Mouse (Mus musculus) thymus, postnatal 4 days (tissue): ENCODE data around the gene P4htm.
"Not testable (repeated sequence)": the region's sequence is repeated elsewhere in the genome, so short reads cannot be mapped to it uniquely, and the experiment has no call there.

Experiments used
- DNase-seq: peaks from one replicate; pipeline ENCODE4 v3.0.0; 2021

P4htm gene

DNA sequence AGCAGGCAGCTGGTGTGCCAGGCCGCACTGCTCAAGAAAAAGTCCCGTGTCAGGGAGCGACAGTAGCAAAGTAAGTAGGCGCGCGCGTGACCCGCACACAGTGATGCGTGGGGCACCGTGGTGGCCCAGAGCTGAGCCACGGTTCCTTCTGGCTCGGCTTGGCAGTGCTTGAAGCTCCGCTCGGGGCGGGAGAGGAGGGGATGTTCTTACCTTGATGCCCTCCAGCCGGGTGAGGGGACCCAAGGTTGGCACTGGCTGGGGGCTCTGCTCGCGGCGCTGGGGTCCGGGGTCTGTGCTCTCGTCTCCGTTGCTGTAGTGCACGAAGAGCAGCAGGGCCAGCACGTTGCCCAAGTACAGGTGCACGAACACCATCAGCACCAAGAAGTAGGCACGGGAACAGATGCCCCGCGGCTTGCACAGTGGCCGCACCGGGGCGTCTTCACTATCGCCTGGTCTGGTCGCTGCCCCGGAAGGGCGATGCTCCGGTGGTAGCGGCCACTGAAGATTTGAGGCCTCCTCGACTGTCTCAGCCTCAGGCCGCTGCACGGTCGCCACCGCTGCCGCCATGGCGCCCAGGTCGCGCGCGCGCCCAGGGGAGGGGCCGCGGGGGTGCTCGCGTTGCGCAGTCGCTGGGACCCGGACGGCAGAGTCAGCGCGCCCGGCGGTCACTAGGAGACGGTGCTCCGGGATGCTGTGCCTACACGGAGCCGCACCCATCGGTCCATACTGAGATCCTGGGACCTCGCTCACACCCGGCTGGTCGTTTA lies at the start of gene P4htm:
P4htm (minus strand) TSS at position 670 of the 767 bp plus-strand sequence.
- DNase-seq: peak; percentile 78

DNA sequence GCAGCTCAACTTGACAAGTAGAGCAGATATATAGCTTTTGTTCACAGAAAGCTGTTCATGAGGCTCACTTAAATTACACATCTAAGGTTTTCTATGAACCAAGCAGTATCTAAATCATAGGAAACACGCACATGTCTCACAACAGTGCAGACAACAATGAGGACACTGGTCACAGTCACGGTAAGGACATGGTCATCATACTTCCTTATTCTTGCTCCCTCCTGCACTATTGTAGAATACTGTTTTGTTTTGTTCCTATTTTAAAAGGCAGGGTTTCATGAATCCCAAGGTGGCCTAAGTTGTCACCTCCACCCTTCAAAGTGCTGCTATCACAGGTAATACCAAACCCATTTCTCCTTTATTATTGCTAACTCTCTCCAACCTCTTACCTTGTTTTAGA lies 42.4 kb upstream of the P4htm start:
- DNase-seq: no peak

GRCm38 (mm10) chr9:108635415-108635814 lies 37.9 kb upstream of the P4htm start:
- no peak for DNase-seq

DNA sequence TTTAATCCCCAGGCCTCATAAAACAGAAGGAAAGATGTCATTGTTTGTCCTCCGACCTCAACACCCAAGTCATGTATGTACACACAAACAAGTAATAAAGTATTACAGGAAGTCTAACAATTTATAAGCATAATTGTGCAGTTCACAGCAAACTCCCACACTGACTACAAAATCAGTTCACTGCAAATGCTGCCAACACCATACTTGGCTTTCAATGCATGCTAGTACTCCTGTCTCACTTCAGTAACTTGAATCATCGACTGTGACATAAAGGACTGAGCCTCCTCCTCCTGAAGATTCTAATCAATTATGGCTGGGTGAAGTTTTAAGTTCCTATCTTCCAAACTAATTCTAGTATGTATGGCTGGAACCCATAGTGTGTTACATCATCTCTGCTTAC lies 36.4 kb upstream of the P4htm start:
- no peak for DNase-seq

- no peak for DNase-seq
Observed at GRCm38 (mm10) chr9:108632375-108632774, 34.9 kb upstream of the P4htm start.

GRCm38 (mm10) chr9:108631631-108632256 lies 34.3 kb upstream of the P4htm start:
- no peak for DNase-seq

DNA sequence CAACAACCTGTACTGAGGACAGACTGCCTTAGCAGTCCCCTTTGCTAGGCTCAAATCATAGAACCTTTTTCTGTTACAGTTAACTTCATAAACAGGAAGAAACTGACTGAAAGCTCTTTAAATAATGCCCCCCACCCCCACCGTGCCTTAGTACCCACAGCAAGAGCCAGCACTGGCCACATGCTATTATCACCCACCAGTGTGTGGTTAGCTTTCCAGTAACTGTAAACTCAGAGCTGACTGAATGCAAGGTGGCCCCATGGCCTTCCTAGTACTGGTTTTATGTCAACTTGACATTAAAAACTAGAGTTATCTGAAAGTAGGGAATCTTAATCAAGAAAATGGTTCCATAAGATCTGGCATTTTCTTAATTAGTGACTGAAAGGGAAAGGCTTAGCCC lies 33.2 kb upstream of the P4htm start:
- DNase-seq: no peak

- DNase-seq: no peak
Observed at GRCm38 (mm10) chr9:108628141-108628540, 30.7 kb upstream of the P4htm start.

DNA sequence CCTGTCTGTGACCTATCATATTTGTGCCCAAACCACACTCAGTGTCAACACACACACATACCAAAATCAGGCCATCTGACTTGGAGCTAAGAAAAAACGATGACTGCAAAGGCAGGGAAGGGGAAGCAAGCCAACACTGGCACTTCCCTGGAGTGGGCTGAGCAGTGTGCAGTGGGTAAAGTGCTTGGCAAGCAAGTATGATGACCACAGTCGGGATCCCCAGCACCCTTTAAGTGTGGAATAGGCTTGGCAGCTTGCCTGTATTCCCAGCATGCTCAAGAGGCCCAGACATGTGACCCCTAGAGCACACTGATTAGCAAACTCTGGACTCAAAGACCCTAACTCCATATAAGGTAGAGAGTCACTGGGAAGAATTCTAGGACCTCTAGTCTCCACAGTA lies 29.0 kb upstream of the P4htm start:
- DNase-seq: no peak

DNA sequence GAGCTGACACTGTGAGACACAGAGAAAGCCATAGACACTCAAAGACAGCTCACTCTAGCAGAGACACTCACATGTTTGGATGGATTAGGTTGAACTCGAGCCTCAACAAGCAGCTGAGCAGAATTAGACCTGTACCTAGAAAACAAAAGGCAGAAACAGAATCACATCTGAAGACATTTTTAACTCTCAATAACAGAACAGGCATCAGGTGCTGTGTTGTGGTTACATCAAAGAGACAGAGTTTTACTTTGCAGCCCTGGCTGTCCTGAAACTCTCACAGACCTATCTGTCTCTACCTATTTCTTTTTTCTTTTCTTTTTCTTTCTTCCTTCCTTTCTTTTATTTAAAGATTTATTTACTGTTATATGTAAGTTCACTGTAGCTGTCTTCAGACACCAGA lies 19.8 kb upstream of the P4htm start:
- no peak for DNase-seq

- DNase-seq: no peak
Observed at GRCm38 (mm10) chr9:108611488-108611887, 14.0 kb upstream of the P4htm start.

- DNase-seq: no peak
Observed at GRCm38 (mm10) chr9:108608889-108609288, 11.4 kb upstream of the P4htm start.

GRCm38 (mm10) chr9:108607929-108608328 lies 10.5 kb upstream of the P4htm start:
- DNase-seq: not testable (repeated sequence)

DNA sequence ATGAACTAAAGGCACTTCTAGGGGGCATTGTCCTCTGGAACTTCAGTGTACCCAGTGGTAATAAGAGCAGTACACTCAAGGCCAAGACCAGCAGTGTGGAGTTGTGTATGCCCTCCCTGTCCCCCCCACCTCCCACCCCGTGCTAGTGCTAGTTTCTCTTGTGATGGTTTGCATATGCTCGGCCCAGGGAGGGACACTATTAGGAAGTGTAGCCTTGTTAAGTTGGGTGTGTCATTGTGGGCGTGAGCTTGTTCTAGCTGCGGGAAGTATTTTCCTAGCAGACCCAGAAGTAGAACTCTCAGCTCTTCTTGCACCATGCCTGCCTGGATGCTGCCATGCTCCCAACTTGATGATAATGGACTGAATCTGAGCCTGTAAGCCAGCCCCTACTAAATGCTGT lies 4.5 kb upstream of the P4htm start:
- no peak for DNase-seq

DNA sequence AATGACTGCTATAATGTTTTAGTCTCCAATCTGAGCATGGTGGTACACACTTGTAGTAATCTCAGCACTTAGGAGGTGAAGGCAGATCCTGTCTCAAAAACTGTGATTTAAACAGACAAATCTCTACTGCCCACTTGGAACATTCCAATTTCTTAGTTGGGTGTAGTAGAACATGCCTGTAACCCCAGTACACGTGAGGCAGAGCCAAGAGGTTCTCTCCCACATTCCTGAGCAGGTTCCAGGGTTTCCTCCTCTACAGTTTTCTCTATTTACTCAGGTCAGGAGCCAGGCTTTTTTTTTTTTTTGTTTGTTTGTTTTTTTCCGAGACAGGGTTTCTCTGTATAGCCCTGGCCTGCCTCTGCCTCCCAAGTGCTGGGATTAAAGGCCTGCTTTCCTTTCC lies 2.5 kb upstream of the P4htm start:
- DNase-seq: no peak

DNA sequence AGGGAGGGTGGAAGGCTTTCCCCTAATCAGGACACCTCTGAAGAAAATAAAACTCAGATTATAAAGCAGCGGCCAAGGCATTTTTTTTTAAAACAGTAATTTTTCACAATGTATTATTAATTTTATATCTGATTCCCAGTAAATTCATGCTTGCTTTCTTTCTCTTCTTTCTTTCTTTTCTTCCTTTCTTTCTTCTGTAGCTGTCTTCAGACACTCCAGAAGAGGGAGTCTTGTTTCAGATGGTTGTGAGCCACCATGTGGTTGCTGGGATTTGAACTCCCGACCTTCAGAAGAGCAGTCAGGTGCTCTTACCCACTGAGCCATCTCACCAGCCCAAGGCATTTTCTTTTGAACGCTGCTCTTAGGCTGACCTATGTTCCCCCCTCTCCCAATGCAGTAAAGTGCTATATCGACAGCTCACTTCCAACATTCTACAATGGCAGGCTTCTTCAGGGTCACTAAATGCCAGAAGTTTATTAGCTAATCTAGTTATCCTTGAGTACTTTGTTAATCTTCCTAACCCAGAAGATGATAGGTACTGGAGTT lies 1.6 kb upstream of the P4htm start:
- no peak for DNase-seq

DNA sequence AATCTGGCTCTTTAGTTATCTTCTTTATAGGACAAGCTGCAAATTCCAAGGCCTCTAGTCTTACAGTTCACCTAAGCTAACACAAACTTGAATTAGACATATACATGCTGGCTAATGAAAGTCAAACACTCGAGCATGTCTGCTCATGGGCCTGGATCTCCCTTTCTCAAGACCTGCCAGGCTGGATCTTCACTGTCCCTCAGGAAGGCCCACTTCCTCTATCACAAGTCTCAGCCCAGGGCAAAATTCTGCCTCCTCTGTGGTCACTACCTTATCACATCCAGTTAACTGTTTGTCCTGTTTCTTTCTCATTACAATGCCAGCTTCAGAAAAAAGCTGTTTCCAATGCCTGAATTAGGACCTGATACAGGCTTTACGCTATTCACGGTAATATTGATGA lies 3.1 kb downstream of the P4htm start:
- DNase-seq: no peak

DNA sequence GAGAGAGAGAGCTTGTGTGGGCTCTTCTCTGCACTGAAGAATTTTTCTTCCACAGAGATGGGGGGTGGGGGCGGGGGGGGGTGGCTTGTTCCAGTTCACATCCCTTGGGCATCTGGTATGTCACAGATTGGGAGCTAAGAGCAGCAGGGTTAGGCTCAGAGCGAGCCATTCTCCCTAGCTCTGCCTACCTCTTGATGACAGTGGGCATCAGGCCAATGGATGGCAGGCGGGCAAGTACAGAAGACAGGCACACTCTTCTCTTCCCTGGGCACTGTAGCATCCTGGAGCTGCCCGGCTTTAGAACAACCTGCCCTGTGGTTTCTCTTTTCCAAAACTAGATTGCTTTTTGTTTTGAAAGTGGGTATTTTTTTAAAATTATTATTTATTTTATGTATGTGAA lies 6.0 kb downstream of the P4htm start:
- no peak for DNase-seq

GRCm38 (mm10) chr9:108589229-108589628 lies 8.2 kb downstream of the P4htm start:
- DNase-seq: peak; percentile 52

DNA sequence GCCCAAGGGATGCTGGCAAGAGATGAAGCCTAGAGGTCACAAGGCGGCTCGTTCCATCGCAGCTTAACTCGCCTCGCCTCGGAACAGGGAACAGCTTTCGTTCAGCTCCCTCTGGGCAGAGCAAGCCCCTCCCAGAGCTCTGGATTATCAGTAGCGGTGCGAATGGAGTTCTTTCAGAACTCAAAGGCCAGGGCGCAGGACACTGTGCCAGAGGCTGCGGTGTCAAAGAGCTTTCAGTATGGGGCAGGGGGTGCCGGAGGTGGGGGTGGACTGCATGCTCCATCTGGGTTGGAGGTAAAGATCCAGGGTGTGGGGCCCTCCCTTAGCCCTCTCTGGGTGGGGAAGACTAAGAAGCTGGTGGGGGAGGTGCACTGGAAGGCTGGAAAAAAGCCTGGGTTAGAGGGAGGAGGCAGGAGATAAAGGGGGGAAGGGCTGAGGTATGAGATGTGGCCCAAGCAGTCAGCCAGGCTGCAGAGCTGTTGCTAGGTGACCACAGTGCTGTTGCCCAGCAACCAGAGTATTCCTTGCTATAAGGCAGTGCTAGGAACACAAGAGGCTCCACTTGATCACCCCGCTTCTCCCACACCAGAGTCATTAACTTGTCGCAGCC lies 9.8 kb downstream of the P4htm start:
- DNase-seq: no peak

DNA sequence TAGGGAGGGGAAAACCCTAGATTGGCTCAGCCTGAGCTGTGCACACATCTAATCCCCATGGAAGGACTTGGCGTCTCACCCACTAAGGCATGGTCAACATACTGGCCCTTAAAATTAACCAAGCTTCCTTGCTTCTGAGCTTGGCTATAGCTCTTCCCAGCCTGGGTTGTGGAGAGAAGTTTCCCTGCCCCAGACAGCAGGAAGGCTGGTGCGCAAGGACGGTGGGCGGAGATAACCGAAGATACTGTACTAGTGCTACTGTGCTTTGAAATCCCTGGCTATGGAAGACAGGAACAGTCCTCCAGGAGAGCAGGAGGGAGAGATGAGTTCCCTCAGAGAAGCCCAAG lies 18.1 kb downstream of the P4htm start:
- no peak for DNase-seq

DNA sequence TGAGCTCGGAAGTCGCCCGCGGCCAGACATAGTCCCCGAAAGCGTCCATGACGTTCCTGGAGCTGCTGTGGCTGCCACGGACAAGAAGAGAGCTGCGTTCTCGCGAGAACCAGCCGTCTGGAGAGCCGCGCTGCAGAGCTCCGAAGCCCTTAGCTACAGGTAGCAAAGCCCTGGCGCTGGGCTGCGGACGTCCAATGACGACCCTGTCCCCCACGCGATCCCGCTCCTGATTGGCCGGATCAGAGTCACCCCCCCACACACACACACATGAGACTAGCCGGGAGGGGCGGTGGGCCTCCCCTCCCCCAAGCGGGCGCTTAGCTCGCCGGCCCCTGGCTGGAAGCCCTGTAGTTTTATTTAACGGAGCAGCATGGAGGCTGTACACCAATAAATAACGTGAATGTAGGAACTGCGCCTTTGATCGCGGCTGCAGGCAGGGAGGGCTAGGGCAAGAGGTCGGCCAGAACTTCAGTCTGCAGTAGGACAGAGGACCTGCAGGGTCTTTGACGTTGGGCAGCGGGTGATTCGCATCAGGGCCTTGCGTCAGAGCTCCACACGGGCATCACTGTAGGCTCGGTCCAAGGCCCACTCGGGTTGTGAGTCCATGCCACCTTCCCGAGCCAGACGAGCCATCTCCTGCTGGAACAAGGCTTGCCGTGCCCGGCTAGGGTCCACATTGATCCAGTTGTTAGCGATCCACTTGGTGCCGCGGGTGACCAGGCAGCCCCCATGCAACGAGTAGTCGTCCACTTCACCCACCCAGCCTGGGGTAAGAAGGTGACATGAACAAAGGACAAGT lies 18.7 kb downstream of the P4htm start, which contains the start of gene Wdr6:
Wdr6 (minus strand) TSS at position 195 of the 799 bp plus-strand sequence.
- peak; percentile 89 for DNase-seq

DNA sequence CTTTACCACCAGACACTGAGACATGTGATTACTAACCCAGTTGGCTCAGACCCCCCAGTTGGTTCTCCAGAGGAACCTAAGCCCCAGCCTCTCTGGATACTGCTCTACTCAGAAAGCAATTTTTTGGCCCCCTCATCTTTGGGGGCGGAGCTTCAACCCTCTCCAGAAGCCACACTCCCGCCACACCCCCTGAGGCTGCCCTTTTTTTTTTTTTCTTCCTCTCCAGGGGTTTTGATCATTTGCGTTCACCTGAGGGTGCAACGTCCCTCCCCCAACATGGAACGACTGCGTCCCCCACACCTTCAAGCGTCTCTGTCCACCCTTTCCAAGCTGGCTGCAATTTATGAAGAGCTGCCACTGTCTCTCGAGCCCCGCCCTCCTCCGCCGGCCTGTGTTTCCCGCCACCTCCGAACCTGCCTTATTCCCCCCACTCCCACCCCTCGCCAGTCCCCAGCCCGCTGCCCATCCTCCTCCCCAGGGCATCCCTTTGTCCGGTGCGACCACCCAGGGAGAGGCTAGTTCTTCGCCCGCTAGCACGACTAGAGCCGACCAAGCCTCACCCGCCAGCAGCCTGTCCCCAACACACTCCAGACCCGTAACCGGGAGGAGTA lies 19.4 kb downstream of the P4htm start:
- peak; percentile 70 for DNase-seq
